Mouse (Mus musculus): ENCODE results near the gene Klhl29. TPM values are rescaled to one million over a fixed set of nuclear protein-coding genes. Genes with fewer than 3 reads are reported as not detected.

The Klhl29 gene
- polyA plus RNA-seq, 1 experiment from 2014 or later, result 2.0 TPM

DNA sequence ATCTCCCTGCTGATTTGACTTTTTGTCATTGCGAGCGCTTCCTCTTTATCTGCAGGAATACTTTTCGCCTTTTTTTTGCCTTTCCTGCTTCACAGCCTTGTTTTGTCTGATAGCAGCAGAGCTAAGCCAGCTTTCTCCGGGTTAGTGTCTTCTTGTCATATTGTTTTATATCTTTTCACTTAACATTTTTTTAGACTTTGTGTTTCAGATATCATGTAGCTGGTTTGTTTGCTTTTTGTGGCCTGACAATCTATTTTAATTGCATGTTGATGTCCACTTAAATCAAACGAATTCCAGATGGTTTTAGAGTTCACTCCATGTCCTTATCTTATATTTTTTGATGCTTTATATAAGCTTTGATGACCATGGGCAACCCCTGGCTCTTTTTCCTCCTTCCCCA, 21.9 kb upstream of the Klhl29 start:
- Histone ChIP-seq H3K9me3 (ENCODE audit: control insufficient read depth, low read length) (no peaks in the 10 kb centered on the region), H3K4me1 (ENCODE audit: control insufficient read depth, insufficient read depth, low read length) (no peaks in the 10 kb centered on the region), H3K4me3 (ENCODE audit: low read depth, low read length) (no peak overlapping the region), H3K27me3 (ENCODE audit: control insufficient read depth, insufficient read depth, low read length) (no peaks in the 10 kb centered on the region), H3K4me2 (ENCODE audit: low read depth) (no peak overlapping the region), H3K9ac (ENCODE audit: low read length) (no peak overlapping the region), H3K27ac (ENCODE audit: low read depth, low read length) (no peak overlapping the region), H3K36me3 (ENCODE audit: control insufficient read depth, insufficient read depth, low read length) (no peaks in the 10 kb centered on the region)
- 63% methylated on average over 5 of the region's 5 CpGs for WGBS
- DNase-seq (ENCODE audit: low spot score) (no peak), ATAC-seq (ENCODE audit: insufficient read depth, low FRiP score, low TSS enrichment) (no peak)

DNA sequence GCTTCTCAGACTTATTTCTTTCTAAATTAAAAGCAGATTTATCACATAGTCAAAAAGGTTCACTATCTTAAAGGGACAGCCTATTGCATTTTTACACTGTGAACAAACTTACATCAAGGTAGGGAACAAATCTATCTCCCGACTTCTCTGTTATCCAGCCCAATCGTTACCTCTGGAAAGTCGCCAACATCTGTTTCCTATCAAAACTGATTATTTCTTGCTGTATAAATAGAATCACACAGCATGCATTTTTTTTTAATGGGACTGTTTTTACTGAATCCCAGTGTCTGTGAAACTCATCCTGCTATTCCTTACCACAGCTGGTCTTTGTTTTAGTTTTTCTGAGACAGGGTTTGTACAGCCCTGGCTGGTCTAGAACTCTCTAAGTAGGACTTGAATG, 19.7 kb upstream of the Klhl29 start:
- no peaks in the 10 kb centered on the region for H3K36me3 ChIP-seq (ENCODE audit: control insufficient read depth, insufficient read depth, low read length)
- H3K4me1 ChIP-seq (ENCODE audit: control insufficient read depth, insufficient read depth, low read length), result no peaks in the 10 kb centered on the region
- H3K27me3 ChIP-seq (ENCODE audit: control insufficient read depth, insufficient read depth, low read length), result no peaks in the 10 kb centered on the region
- H3K27ac ChIP-seq (ENCODE audit: low read depth, low read length), result no peak overlapping the region
- no peak for DNase-seq (ENCODE audit: low spot score)
- 57% methylated on average over 3 of the region's 3 CpGs for WGBS
- H3K4me2 ChIP-seq (ENCODE audit: low read depth), result no peak overlapping the region
- no peak overlapping the region for H3K9ac ChIP-seq (ENCODE audit: low read length)
- H3K4me3 ChIP-seq (ENCODE audit: low read depth, low read length), result no peak overlapping the region
- no peaks in the 10 kb centered on the region for H3K9me3 ChIP-seq (ENCODE audit: control insufficient read depth, low read length)
- ATAC-seq (ENCODE audit: insufficient read depth, low FRiP score, low TSS enrichment), result no peak

DNA sequence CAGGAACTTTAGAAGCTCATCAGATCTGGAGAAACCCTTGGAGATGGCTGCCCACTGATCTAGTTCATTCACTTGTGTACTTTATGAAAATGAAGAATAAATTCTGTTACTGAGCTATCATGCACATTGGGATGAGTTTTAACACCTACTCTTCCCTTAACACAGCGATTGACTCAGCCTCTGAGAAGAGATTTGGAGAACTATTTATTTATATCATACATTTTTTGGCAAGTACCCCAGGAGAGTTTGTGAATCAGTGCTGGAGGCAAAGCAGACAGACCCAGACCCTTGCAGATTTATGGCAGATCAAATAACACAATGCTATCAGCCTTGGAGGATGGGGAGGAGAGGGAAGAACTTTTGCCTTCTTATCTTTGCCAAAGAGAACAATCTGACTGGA, 11.6 kb upstream of the Klhl29 start:
- no peak for DNase-seq (ENCODE audit: low spot score)
- Histone ChIP-seq H3K9ac (ENCODE audit: low read length) (no peak overlapping the region), H3K4me1 (ENCODE audit: control insufficient read depth, insufficient read depth, low read length) (no peaks in the 10 kb centered on the region), H3K27ac (ENCODE audit: low read depth, low read length) (no peak overlapping the region), H3K27me3 (ENCODE audit: control insufficient read depth, insufficient read depth, low read length) (no peaks in the 10 kb centered on the region), H3K9me3 (ENCODE audit: control insufficient read depth, low read length) (no peaks in the 10 kb centered on the region), H3K4me3 (ENCODE audit: low read depth, low read length) (no peak overlapping the region), H3K36me3 (ENCODE audit: control insufficient read depth, insufficient read depth, low read length) (no peaks in the 10 kb centered on the region), H3K4me2 (ENCODE audit: low read depth) (no peak overlapping the region)
- no peak for ATAC-seq (ENCODE audit: insufficient read depth, low FRiP score, low TSS enrichment)
- WGBS, result 84% methylated on average over 1 of the region's 1 CpGs

DNA sequence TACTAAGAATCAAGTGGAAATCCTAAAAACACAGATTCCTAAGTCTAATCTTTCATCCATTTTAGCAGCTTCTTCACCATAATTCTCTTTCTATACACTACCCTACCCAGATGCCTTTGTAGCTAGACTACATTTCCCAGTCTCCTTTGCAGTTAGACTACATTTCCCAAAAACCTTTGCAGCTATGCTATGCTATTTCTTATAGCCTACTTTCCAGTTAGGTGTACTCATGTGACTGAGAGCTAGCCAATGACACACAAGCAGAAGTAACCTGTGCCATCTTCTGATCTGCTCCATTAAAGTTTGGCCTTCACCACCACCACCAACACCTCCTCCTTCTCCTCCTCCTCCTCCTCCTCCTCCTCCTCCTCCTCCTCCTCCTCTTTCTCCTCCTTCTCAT, 11.2 kb upstream of the Klhl29 start:
- Histone ChIP-seq H3K36me3 (ENCODE audit: control insufficient read depth, insufficient read depth, low read length) (no peaks in the 10 kb centered on the region), H3K27me3 (ENCODE audit: control insufficient read depth, insufficient read depth, low read length) (no peaks in the 10 kb centered on the region), H3K4me3 (ENCODE audit: low read depth, low read length) (no peak overlapping the region), H3K9ac (ENCODE audit: low read length) (no peak overlapping the region), H3K4me2 (ENCODE audit: low read depth) (no peak overlapping the region), H3K9me3 (ENCODE audit: control insufficient read depth, low read length) (no peaks in the 10 kb centered on the region), H3K27ac (ENCODE audit: low read depth, low read length) (no peak overlapping the region), H3K4me1 (ENCODE audit: control insufficient read depth, insufficient read depth, low read length) (no peaks in the 10 kb centered on the region)
- DNase-seq (ENCODE audit: low spot score), result no peak
- no peak for ATAC-seq (ENCODE audit: insufficient read depth, low FRiP score, low TSS enrichment)

GRCm38 (mm10) chr12:5381694-5382093, 6.2 kb upstream of the Klhl29 start:
- no peaks in the 10 kb centered on the region for H3K27me3 ChIP-seq (ENCODE audit: control insufficient read depth, insufficient read depth, low read length)
- H3K4me1 ChIP-seq (ENCODE audit: control insufficient read depth, insufficient read depth, low read length), result no peaks in the 10 kb centered on the region
- no peak overlapping the region for H3K27ac ChIP-seq (ENCODE audit: low read depth, low read length)
- ATAC-seq (ENCODE audit: insufficient read depth, low FRiP score, low TSS enrichment) (no peak), DNase-seq (ENCODE audit: low spot score) (no peak)
- no peak overlapping the region for H3K9ac ChIP-seq (ENCODE audit: low read length)
- H3K9me3 ChIP-seq (ENCODE audit: control insufficient read depth, low read length), result no peaks in the 10 kb centered on the region
- H3K36me3 ChIP-seq (ENCODE audit: control insufficient read depth, insufficient read depth, low read length), result no peaks in the 10 kb centered on the region
- no peak overlapping the region for H3K4me2 ChIP-seq (ENCODE audit: low read depth)
- no peak overlapping the region for H3K4me3 ChIP-seq (ENCODE audit: low read depth, low read length)

DNA sequence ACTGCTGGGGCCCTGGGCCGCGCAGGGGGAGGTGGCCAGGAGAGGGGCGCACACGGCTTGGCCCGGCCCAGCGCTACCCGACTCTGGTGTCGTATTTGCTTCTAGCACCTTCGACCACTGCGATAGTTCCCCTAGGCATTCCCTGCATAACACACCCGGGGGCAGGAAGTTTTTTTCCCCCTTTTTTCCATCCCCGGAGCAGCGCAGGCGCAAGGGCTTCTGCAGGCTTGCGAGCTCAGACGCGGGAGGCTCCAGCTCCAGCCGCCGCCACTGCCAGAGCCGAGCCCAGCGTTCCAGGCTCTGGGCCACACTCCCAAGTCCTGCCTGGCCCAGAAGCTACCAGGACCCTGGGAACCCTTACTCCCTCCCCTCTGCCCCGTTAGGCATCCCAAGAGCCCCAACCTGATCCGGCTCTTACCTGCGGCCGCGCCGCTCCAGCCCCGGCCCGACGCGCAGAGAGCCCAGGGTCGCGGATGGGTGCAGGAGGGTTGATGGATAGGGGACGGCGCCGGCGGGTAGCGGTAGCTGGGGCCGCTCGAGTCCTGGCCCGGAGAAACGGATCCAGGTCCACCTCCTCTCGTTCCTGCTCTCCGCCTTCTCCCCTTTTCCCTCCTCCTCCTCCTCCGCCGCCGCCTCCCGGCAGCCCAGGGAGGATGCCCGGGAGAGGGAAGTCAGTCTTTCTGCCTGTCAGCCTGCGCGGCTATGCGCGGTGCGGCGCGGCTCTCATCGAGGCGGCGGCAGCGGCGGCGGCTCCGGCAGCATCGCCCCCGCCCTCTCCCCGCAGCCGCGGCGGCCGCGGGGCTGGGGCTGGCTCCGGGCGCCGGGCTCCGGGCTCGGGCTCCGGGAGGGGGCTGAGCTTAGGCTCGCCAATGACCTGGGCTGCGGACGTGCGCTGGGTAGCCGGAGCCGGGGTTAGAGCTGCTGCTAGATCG, 532 bp downstream of the Klhl29 start:
- H3K36me3 ChIP-seq (ENCODE audit: control insufficient read depth, insufficient read depth, low read length), result no peaks in the 10 kb centered on the region
- peak overlapping the region; percentile 83 for H3K27ac ChIP-seq (ENCODE audit: low read depth, low read length)
- peak; percentile 67 for DNase-seq (ENCODE audit: low spot score)
- H3K27me3 ChIP-seq (ENCODE audit: control insufficient read depth, insufficient read depth, low read length), result no peaks in the 10 kb centered on the region
- peak overlapping the region; percentile 84 for H3K9ac ChIP-seq (ENCODE audit: low read length)
- H3K9me3 ChIP-seq (ENCODE audit: control insufficient read depth, low read length), result no peaks in the 10 kb centered on the region
- peak overlapping the region; percentile 85 for H3K4me3 ChIP-seq (ENCODE audit: low read depth, low read length)
- peak overlapping the region; percentile 99 for H3K4me2 ChIP-seq (ENCODE audit: low read depth)
- peaks cover 4% of the 10 kb centered on the region; the same call in 1 of the 2 replicates for H3K4me1 ChIP-seq (ENCODE audit: control insufficient read depth, insufficient read depth, low read length)
- under 1% methylated on average over 64 of the region's 84 CpGs for WGBS
- ATAC-seq (ENCODE audit: insufficient read depth, low FRiP score, low TSS enrichment), result peak; percentile 64

DNA sequence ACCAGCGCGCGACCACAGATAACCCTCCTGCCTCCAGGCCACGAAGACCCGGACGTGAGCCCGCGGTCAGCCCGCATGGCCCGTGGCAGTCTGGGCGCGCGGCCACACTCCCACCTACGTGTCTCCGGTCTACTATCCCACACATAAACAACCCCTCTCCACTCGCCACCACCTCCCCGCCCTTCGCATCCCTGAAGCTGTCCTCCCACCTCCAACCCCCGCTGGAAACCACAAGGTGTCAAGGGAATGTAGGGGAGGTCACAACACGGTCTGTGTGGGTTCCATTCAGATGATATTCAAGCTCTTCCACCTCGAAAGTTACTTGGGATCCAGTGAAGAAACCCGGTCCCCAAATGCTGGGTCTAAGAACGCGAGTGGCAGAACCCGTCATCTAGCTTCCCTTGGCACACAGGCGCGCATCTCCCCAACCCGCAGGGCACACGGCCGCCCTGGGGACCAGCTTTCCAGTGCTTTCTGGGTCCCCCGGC, 1.2 kb downstream of the Klhl29 start:
- ATAC-seq (ENCODE audit: insufficient read depth, low FRiP score, low TSS enrichment), result no peak
- peak overlapping the region; percentile 85 for H3K4me3 ChIP-seq (ENCODE audit: low read depth, low read length)
- 2% methylated on average over 24 of the region's 31 CpGs for WGBS
- H3K36me3 ChIP-seq (ENCODE audit: control insufficient read depth, insufficient read depth, low read length), result no peaks in the 10 kb centered on the region
- H3K4me2 ChIP-seq (ENCODE audit: low read depth), result peak overlapping the region; percentile 99
- H3K27ac ChIP-seq (ENCODE audit: low read depth, low read length), result no peak overlapping the region
- H3K9ac ChIP-seq (ENCODE audit: low read length), result peak overlapping the region; percentile 84
- H3K27me3 ChIP-seq (ENCODE audit: control insufficient read depth, insufficient read depth, low read length), result no peaks in the 10 kb centered on the region
- no peaks in the 10 kb centered on the region for H3K9me3 ChIP-seq (ENCODE audit: control insufficient read depth, low read length)
- peaks cover 4% of the 10 kb centered on the region; the same call in 1 of the 2 replicates for H3K4me1 ChIP-seq (ENCODE audit: control insufficient read depth, insufficient read depth, low read length)
- peak; percentile 62 for DNase-seq (ENCODE audit: low spot score)

GRCm38 (mm10) chr12:5373641-5374195, 1.8 kb downstream of the Klhl29 start:
- peaks cover 4% of the 10 kb centered on the region; the same call in 1 of the 2 replicates for H3K4me1 ChIP-seq (ENCODE audit: control insufficient read depth, insufficient read depth, low read length)
- under 1% methylated on average over 41 of the region's 42 CpGs for WGBS
- DNase-seq (ENCODE audit: low spot score), result peak; percentile 68
- H3K4me3 ChIP-seq (ENCODE audit: low read depth, low read length), result peak overlapping the region; percentile 85
- H3K27ac ChIP-seq (ENCODE audit: low read depth, low read length), result no peak overlapping the region
- peak overlapping the region; percentile 84 for H3K9ac ChIP-seq (ENCODE audit: low read length)
- H3K4me2 ChIP-seq (ENCODE audit: low read depth), result peak overlapping the region; percentile 99
- no peak for ATAC-seq (ENCODE audit: insufficient read depth, low FRiP score, low TSS enrichment)
- H3K9me3 ChIP-seq (ENCODE audit: control insufficient read depth, low read length), result no peaks in the 10 kb centered on the region
- no peaks in the 10 kb centered on the region for H3K27me3 ChIP-seq (ENCODE audit: control insufficient read depth, insufficient read depth, low read length)
- no peaks in the 10 kb centered on the region for H3K36me3 ChIP-seq (ENCODE audit: control insufficient read depth, insufficient read depth, low read length)

DNA sequence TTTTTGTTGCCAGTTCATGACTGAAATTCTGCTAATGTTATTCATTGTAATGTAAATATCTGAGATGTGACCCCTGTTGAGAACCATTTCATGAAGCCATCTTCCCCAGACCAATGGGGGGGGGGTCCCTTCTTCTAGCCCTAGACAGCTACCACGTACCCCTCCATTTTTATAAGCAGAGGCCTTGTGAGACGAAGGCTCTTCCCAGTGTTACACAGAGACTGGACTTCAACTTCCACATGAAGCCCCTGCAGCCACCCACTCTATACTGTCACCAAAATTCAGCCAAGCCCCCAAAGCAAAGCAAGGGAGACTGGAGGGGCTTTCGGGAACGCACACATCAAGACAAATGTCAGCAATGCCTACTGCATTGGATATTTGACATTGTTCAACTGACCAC, 6.1 kb downstream of the Klhl29 start:
- Histone ChIP-seq H3K4me1 (ENCODE audit: control insufficient read depth, insufficient read depth, low read length) (peaks cover 4% of the 10 kb centered on the region; the same call in 1 of the 2 replicates), H3K27me3 (ENCODE audit: control insufficient read depth, insufficient read depth, low read length) (no peaks in the 10 kb centered on the region), H3K4me3 (ENCODE audit: low read depth, low read length) (no peak overlapping the region), H3K27ac (ENCODE audit: low read depth, low read length) (no peak overlapping the region), H3K4me2 (ENCODE audit: low read depth) (no peak overlapping the region), H3K36me3 (ENCODE audit: control insufficient read depth, insufficient read depth, low read length) (no peaks in the 10 kb centered on the region), H3K9me3 (ENCODE audit: control insufficient read depth, low read length) (no peaks in the 10 kb centered on the region), H3K9ac (ENCODE audit: low read length) (no peak overlapping the region)
- ATAC-seq (ENCODE audit: insufficient read depth, low FRiP score, low TSS enrichment) (no peak), DNase-seq (ENCODE audit: low spot score) (no peak)
- WGBS, result 90% methylated on average over 4 of the region's 4 CpGs

Data from neural tube, embryonic 11.5 days (tissue).